Mouse (Mus musculus) intestine, embryonic 15.5 days (tissue): ENCODE data around the gene Slc16a12. TPM values are rescaled to one million over a fixed set of nuclear protein-coding genes. Genes with fewer than 3 reads are reported as not detected.
A peak's percentile ranks its signal among the peaks of the same experiment; 100 is the strongest.

ENCODE experiments used
- ATAC-seq: fragments of 200-750 bp; cut with Nextera tagmentation; 2 replicates; pipeline ENCODE4 v1.8.0; 2017; ENCODE audit warnings: moderate TSS enrichment, moderate library complexity
- H3K27ac ChIP-seq: fragments of 300-500 bp; sonication (generic); 2 replicates; pipeline ENCODE4 v1.5.1; 2015; ENCODE audit warnings: mild to moderate bottlenecking, inconsistent platforms
- H3K27me3 ChIP-seq: fragments of 300-500 bp; sonication (generic); replicated peaks from 2 replicates; pipeline ENCODE4 v1.6.1; 2015; ENCODE audit warnings: inconsistent platforms
- H3K36me3 ChIP-seq: fragments of 300-500 bp; sonication (generic); 2 replicates; pipeline ENCODE4 v1.6.1; 2015; ENCODE audit warnings: inconsistent platforms
- H3K4me1 ChIP-seq: fragments of 300-500 bp; sonication (generic); replicated peaks from 2 replicates; pipeline ENCODE4 v1.6.1; 2015; ENCODE audit warnings: inconsistent platforms
- H3K4me2 ChIP-seq: fragments of 300-500 bp; sonication (generic); replicated peaks from 2 replicates; pipeline ENCODE4 v1.6.1; 2015; ENCODE audit warnings: mild to moderate bottlenecking, inconsistent platforms
- H3K4me3 ChIP-seq: fragments of 300-500 bp; sonication (generic); replicated peaks from 2 replicates; pipeline ENCODE4 v1.5.1; 2015; ENCODE audit warnings: inconsistent platforms
- H3K9ac ChIP-seq: fragments of 300-500 bp; sonication (generic); 2 replicates; pipeline ENCODE4 v1.6.1; 2015; ENCODE audit warnings: inconsistent platforms
- H3K9me3 ChIP-seq: fragments of 300-500 bp; sonication (generic); 2 replicates; pipeline ENCODE4 v1.6.1; 2016; ENCODE audit warnings: inconsistent platforms
- WGBS: fragments of 180-500 bp; shearing (Covaris S2); methylation state at CpG from one replicate; pipeline ENCODE4 v1.1.7; 2015; 5-methylcytosine and 5-hydroxymethylcytosine counted together
- polyA plus RNA-seq: library from polyadenylated mRNA; unstranded; fragments of >200 nt; fragmentation: Nextera tagmentation; extraction: Ambion mirVana; gene quantifications from 2 replicates; pipeline ENCODE4 v1.2.1, GENCODE M21; 2015

The Slc16a12 gene
- polyA plus RNA-seq, 1 experiment from 2014 or later: 8.5 TPM

GRCm38 (mm10) chr19:34698852-34699251, 48.2 kb downstream of the Slc16a12 start:
- Histone ChIP-seq H3K36me3 (no peaks in the 10 kb centered on the region), H3K27ac (no peak overlapping the region), H3K9me3 (no peaks in the 10 kb centered on the region), H3K4me2 (no peak overlapping the region), H3K4me3 (no peak overlapping the region), H3K9ac (no peak overlapping the region), H3K27me3 (no peaks in the 10 kb centered on the region), H3K4me1 (0 out of 2 replicates have a peak, but pooled peaks cover 2% of the 10 kb centered on the region)
- WGBS: 59% methylated on average over 1 of the region's 1 CpGs
- ATAC-seq: no peak

- Histone ChIP-seq H3K9ac (no peak overlapping the region), H3K9me3 (no peaks in the 10 kb centered on the region), H3K4me1 (0 out of 2 replicates have a peak, but pooled peaks cover 2% of the 10 kb centered on the region), H3K27me3 (no peaks in the 10 kb centered on the region), H3K27ac (no peak overlapping the region), H3K36me3 (no peaks in the 10 kb centered on the region), H3K4me2 (no peak overlapping the region), H3K4me3 (no peak overlapping the region)
- WGBS: 50% methylated on average over 3 of the region's 3 CpGs
- ATAC-seq: peak; percentile 75
Observed at GRCm38 (mm10) chr19:34698432-34698831, 48.7 kb downstream of the Slc16a12 start.

- 0 out of 2 replicates have a peak, but pooled peaks cover 2% of the 10 kb centered on the region for H3K4me1 ChIP-seq
- H3K4me2 ChIP-seq: no peak overlapping the region
- no peak overlapping the region for H3K9ac ChIP-seq
- H3K9me3 ChIP-seq: no peaks in the 10 kb centered on the region
- WGBS: 63% methylated on average over 2 of the region's 2 CpGs
- H3K27ac ChIP-seq: no peak overlapping the region
- H3K27me3 ChIP-seq: no peaks in the 10 kb centered on the region
- no peak for ATAC-seq
- no peaks in the 10 kb centered on the region for H3K36me3 ChIP-seq
- no peak overlapping the region for H3K4me3 ChIP-seq
Observed at GRCm38 (mm10) chr19:34697461-34697860, 49.6 kb downstream of the Slc16a12 start.

GRCm38 (mm10) chr19:34696352-34696986, 50.6 kb downstream of the Slc16a12 start:
- 83% methylated on average over 8 of the region's 8 CpGs for whole genome bisulfite sequencing
- Histone ChIP-seq H3K36me3 (no peaks in the 10 kb centered on the region), H3K9me3 (no peaks in the 10 kb centered on the region), H3K27ac (no peak overlapping the region), H3K27me3 (no peaks in the 10 kb centered on the region), H3K4me3 (no peak overlapping the region), H3K4me2 (no peak overlapping the region), H3K9ac (no peak overlapping the region), H3K4me1 (0 out of 2 replicates have a peak, but pooled peaks cover 2% of the 10 kb centered on the region)
- 0 out of 2 replicates have a peak, but pooled peaks have one; percentile 59 for ATAC-seq

GRCm38 (mm10) chr19:34691402-34691801, 55.7 kb downstream of the Slc16a12 start:
- no peak overlapping the region for H3K9ac ChIP-seq
- H3K9me3 ChIP-seq: no peaks in the 10 kb centered on the region
- H3K27me3 ChIP-seq: no peaks in the 10 kb centered on the region
- H3K36me3 ChIP-seq: no peaks in the 10 kb centered on the region
- H3K27ac ChIP-seq: no peak overlapping the region
- H3K4me3 ChIP-seq: no peak overlapping the region
- 56% methylated on average over 6 of the region's 6 CpGs for WGBS
- H3K4me2 ChIP-seq: no peak overlapping the region
- H3K4me1 ChIP-seq: no peaks in the 10 kb centered on the region
- ATAC-seq: peak; percentile 84

GRCm38 (mm10) chr19:34685530-34685929, 61.6 kb downstream of the Slc16a12 start:
- no peak overlapping the region for H3K27ac ChIP-seq
- 92% methylated on average over 1 of the region's 1 CpGs for WGBS
- H3K4me1 ChIP-seq: no peaks in the 10 kb centered on the region
- H3K4me2 ChIP-seq: no peak overlapping the region
- no peaks in the 10 kb centered on the region for H3K9me3 ChIP-seq
- H3K9ac ChIP-seq: no peak overlapping the region
- no peaks in the 10 kb centered on the region for H3K27me3 ChIP-seq
- ATAC-seq: no peak
- H3K4me3 ChIP-seq: no peak overlapping the region
- H3K36me3 ChIP-seq: no peaks in the 10 kb centered on the region

- Histone ChIP-seq H3K9me3 (no peaks in the 10 kb centered on the region), H3K36me3 (no peaks in the 10 kb centered on the region), H3K27me3 (no peaks in the 10 kb centered on the region), H3K27ac (no peak overlapping the region), H3K9ac (no peak overlapping the region), H3K4me2 (no peak overlapping the region), H3K4me3 (no peak overlapping the region), H3K4me1 (no peaks in the 10 kb centered on the region)
- 63% methylated on average over 1 of the region's 1 CpGs for WGBS
- peak; percentile 68; the same call in 1 of the 2 replicates for ATAC-seq
Observed at GRCm38 (mm10) chr19:34684857-34685256, 62.2 kb downstream of the Slc16a12 start.

- no peak overlapping the region for H3K9ac ChIP-seq
- H3K27me3 ChIP-seq: no peaks in the 10 kb centered on the region
- no peak overlapping the region for H3K27ac ChIP-seq
- WGBS: 89% methylated on average over 4 of the region's 4 CpGs
- H3K36me3 ChIP-seq: no peaks in the 10 kb centered on the region
- no peaks in the 10 kb centered on the region for H3K9me3 ChIP-seq
- H3K4me2 ChIP-seq: no peak overlapping the region
- no peaks in the 10 kb centered on the region for H3K4me1 ChIP-seq
- no peak overlapping the region for H3K4me3 ChIP-seq
- no peak for ATAC-seq
Observed at GRCm38 (mm10) chr19:34678428-34678827, 68.7 kb downstream of the Slc16a12 start.

GRCm38 (mm10) chr19:34673476-34673875, 73.6 kb downstream of the Slc16a12 start:
- H3K4me2 ChIP-seq: no peak overlapping the region
- H3K9me3 ChIP-seq: no peaks in the 10 kb centered on the region
- H3K27me3 ChIP-seq: no peaks in the 10 kb centered on the region
- no peaks in the 10 kb centered on the region for H3K4me1 ChIP-seq
- no peak overlapping the region for H3K4me3 ChIP-seq
- ATAC-seq: no peak
- H3K27ac ChIP-seq: no peak overlapping the region
- H3K9ac ChIP-seq: no peak overlapping the region
- WGBS: 47% methylated on average over 7 of the region's 7 CpGs
- H3K36me3 ChIP-seq: no peaks in the 10 kb centered on the region

GRCm38 (mm10) chr19:34666127-34666526, 81.0 kb downstream of the Slc16a12 start:
- H3K27me3 ChIP-seq: no peaks in the 10 kb centered on the region
- H3K9me3 ChIP-seq: no peaks in the 10 kb centered on the region
- H3K27ac ChIP-seq: no peak overlapping the region
- 2% methylated on average over 5 of the region's 5 CpGs for WGBS
- H3K4me3 ChIP-seq: no peak overlapping the region
- H3K36me3 ChIP-seq: no peaks in the 10 kb centered on the region
- H3K4me2 ChIP-seq: no peak overlapping the region
- no peak for ATAC-seq
- no peaks in the 10 kb centered on the region; the same call in 1 of the 2 replicates for H3K4me1 ChIP-seq
- no peak overlapping the region for H3K9ac ChIP-seq

GRCm38 (mm10) chr19:34662740-34663139, 84.3 kb downstream of the Slc16a12 start:
- no peak for ATAC-seq

GRCm38 (mm10) chr19:34662067-34662507, 85.0 kb downstream of the Slc16a12 start:
- Histone ChIP-seq H3K9ac (no peak overlapping the region), H3K27me3 (no peaks in the 10 kb centered on the region), H3K36me3 (no peaks in the 10 kb centered on the region), H3K9me3 (no peaks in the 10 kb centered on the region), H3K4me1 (no peaks in the 10 kb centered on the region; the same call in 1 of the 2 replicates), H3K27ac (no peak overlapping the region), H3K4me3 (peak overlapping the region; percentile 30), H3K4me2 (peak overlapping the region; percentile 67)
- WGBS: 11% methylated on average over 13 of the region's 13 CpGs
- peak; percentile 94 for ATAC-seq

More at GRCm38 (mm10) chr19:34662740-34663139, 84.3 kb downstream of the Slc16a12 start:
- H3K36me3 ChIP-seq: no peaks in the 10 kb centered on the region
- no peak overlapping the region for H3K4me2 ChIP-seq
- no peak overlapping the region for H3K9ac ChIP-seq
- H3K27ac ChIP-seq: no peak overlapping the region
- no peak overlapping the region for H3K4me3 ChIP-seq
- no peaks in the 10 kb centered on the region for H3K9me3 ChIP-seq
- 45% methylated on average over 5 of the region's 5 CpGs for WGBS
- no peaks in the 10 kb centered on the region; the same call in 1 of the 2 replicates for H3K4me1 ChIP-seq
- H3K27me3 ChIP-seq: no peaks in the 10 kb centered on the region
